Mouse (Mus musculus) ES-Bruce4 (cell line): Measurements from ENCODE around the gene Farp2.

ENCODE experiments used
- EP300 ChIP-seq: IDR thresholded peaks from 2 replicates; pipeline ENCODE4 v1.6.1; 2011; ENCODE audit warnings: low read depth, low read length; ENCODE audit not compliant: insufficient read depth
- POLR2A ChIP-seq: IDR thresholded peaks from one replicate; pipeline ENCODE4 v1.8.1; 2011; ENCODE audit warnings: low read length; ENCODE audit not compliant: insufficient read depth

- TF ChIP-seq EP300 (no peak), POLR2A (no peak)
These were observed 95.5 kb downstream of the Farp2 start for GRCm38 (mm10) chr1:93607090-93608083.
